ENCODE assay signal across 14 mouse cellular contexts in genomic region chr9:7978502-7978901, GRCm38 (mm10). TPM values are rescaled to one million over a fixed set of nuclear protein-coding genes. Genes with fewer than 3 reads are reported as not detected.
DNase-seq lines count a peak whose midpoint lies in the region; ATAC-seq and TF ChIP-seq lines count a peak whose summit lies in the region.
"Had no signal": no experiment of that assay in that cellular context is flagged by ENCODE, and none has a peak within 500 bp of the region (broad histone marks: within the 10 kb centered on the region; RNA-seq: fewer than 3 reads in every experiment).

No protein-coding gene starts in this region.

- H3K27ac ChIP-seq in hindbrain, postnatal 0 days: no peak overlapping the region
- H3K27ac ChIP-seq in hindbrain, embryonic 16.5 days (ENCODE audit: low read depth, low read length): no peak overlapping the region
- no peak overlapping the region for H3K27ac ChIP-seq in lung, postnatal 0 days (ENCODE audit: low read length)
- no peak overlapping the region for H3K27ac ChIP-seq in stomach, postnatal 0 days (replicated peaks)
- H3K27ac ChIP-seq: intestine, embryonic 15.5 days; neural tube, embryonic 15.5 days had no signal

- H3K4me2 ChIP-seq in hindbrain, postnatal 0 days (ENCODE audit: low read depth, low read length): no peak overlapping the region
- no peak overlapping the region for H3K4me2 ChIP-seq in hindbrain, embryonic 16.5 days (ENCODE audit: low read length)
- H3K4me2 ChIP-seq in lung, postnatal 0 days (replicated peaks; ENCODE audit: low read depth, low read length): no peak overlapping the region
- no peak overlapping the region for H3K4me2 ChIP-seq in stomach, postnatal 0 days (replicated peaks; ENCODE audit: low read depth)
- H3K4me2 ChIP-seq: intestine, embryonic 15.5 days; limb, embryonic 15.5 days; neural tube, embryonic 15.5 days had no signal

- peak; percentile 33; the same call in 1 of the 2 replicates for TF ChIP-seq CTCF in hindbrain, postnatal 0 days (IDR thresholded peaks at IDR 0.05; ENCODE audit: low read depth)
- TF ChIP-seq CTCF in lung, postnatal 0 days (IDR thresholded peaks at IDR 0.05): peak; percentile 58
- TF ChIP-seq CTCF in Patski (IDR thresholded peaks at IDR 0.05): peak; percentile 75
- peak; percentile 60 for TF ChIP-seq CTCF in stomach, postnatal 0 days (IDR thresholded peaks at IDR 0.05; ENCODE audit: low read depth)

- no peak for TF ChIP-seq EP300 in lung, postnatal 0 days (IDR thresholded peaks at IDR 0.05)
- TF ChIP-seq EP300 in stomach, postnatal 0 days (optimal IDR thresholded peaks at IDR 0.05): no peak

- in situ Hi-C loops in Patski (cut with MboI; ENCODE audit: low pct_unique_long_range_greater_than_20kb): no loop called here

- CTCF ChIA-PET in Patski (lab: Charles Lee): interaction anchor here (0.9 to 1.4 kb wide), 2 partner anchors 10 to 19 kb away, joined by 3 to 5 read pairs; no protein-coding TSS in a partner anchor

- no peak overlapping the region for H3K4me3 ChIP-seq in hindbrain, postnatal 0 days (ENCODE audit: low read length)
- H3K4me3 ChIP-seq in hindbrain, embryonic 16.5 days (ENCODE audit: low read length): no peak overlapping the region
- H3K4me3 ChIP-seq in lung, postnatal 0 days (ENCODE audit: low read depth, low read length): no peak overlapping the region
- H3K4me3 ChIP-seq in stomach, postnatal 0 days (ENCODE audit: low read depth, low read length): no peak overlapping the region
- H3K4me3 ChIP-seq: intestine, embryonic 15.5 days; limb, embryonic 15.5 days; neural tube, embryonic 15.5 days had no signal

- no peaks in the 10 kb centered on the region for H3K4me1 ChIP-seq in hindbrain, postnatal 0 days (ENCODE audit: insufficient read depth, low read length)
- H3K4me1 ChIP-seq in hindbrain, embryonic 16.5 days (ENCODE audit: control insufficient read depth, insufficient read depth, low read depth, low read length): no peaks in the 10 kb centered on the region
- H3K4me1 ChIP-seq in lung, postnatal 0 days (ENCODE audit: insufficient read depth, low read depth, low read length): no peaks in the 10 kb centered on the region
- no peaks in the 10 kb centered on the region; the same call in 1 of the 2 replicates for H3K4me1 ChIP-seq in stomach, postnatal 0 days (replicated peaks; ENCODE audit: control insufficient read depth, insufficient read depth)
- H3K4me1 ChIP-seq: intestine, embryonic 15.5 days; limb, embryonic 15.5 days; neural tube, embryonic 15.5 days had no signal

- H3K36me3 ChIP-seq in hindbrain, postnatal 0 days (ENCODE audit: insufficient read depth, low read length): no peaks in the 10 kb centered on the region
- H3K36me3 ChIP-seq in hindbrain, embryonic 16.5 days (ENCODE audit: control insufficient read depth, insufficient read depth, low read length): no peaks in the 10 kb centered on the region
- H3K36me3 ChIP-seq in lung, postnatal 0 days (ENCODE audit: insufficient read depth, low read length): no peaks in the 10 kb centered on the region
- no peaks in the 10 kb centered on the region for H3K36me3 ChIP-seq in stomach, postnatal 0 days (ENCODE audit: control insufficient read depth, insufficient read depth, low read length)
- H3K36me3 ChIP-seq: neural tube, embryonic 15.5 days had no signal

- no peaks in the 10 kb centered on the region for H3K9me3 ChIP-seq in hindbrain, postnatal 0 days (ENCODE audit: low read length)
- no peaks in the 10 kb centered on the region for H3K9me3 ChIP-seq in hindbrain, embryonic 16.5 days (ENCODE audit: control insufficient read depth, low read length)
- H3K9me3 ChIP-seq in lung, postnatal 0 days (ENCODE audit: low read length): no peaks in the 10 kb centered on the region
- H3K9me3 ChIP-seq in stomach, postnatal 0 days (ENCODE audit: control insufficient read depth, low read length): no peaks in the 10 kb centered on the region
- H3K9me3 ChIP-seq: intestine, embryonic 15.5 days; limb, embryonic 15.5 days; neural tube, embryonic 15.5 days had no signal

- 94% methylated on average over 3 of the region's 3 CpGs for WGBS in hindbrain, postnatal 0 days
- WGBS in hindbrain, embryonic 16.5 days: 93% methylated on average over 3 of the region's 3 CpGs
- WGBS in lung, postnatal 0 days: 65% methylated on average over 3 of the region's 3 CpGs
- 86% methylated on average over 3 of the region's 3 CpGs for WGBS in stomach, postnatal 0 days

- no peak overlapping the region for H3K9ac ChIP-seq in hindbrain, postnatal 0 days (replicated peaks; ENCODE audit: low read length)
- H3K9ac ChIP-seq in hindbrain, embryonic 16.5 days (ENCODE audit: low read depth, low read length): no peak overlapping the region
- H3K9ac ChIP-seq in lung, postnatal 0 days (replicated peaks; ENCODE audit: low read depth): no peak overlapping the region
- H3K9ac ChIP-seq in stomach, postnatal 0 days (ENCODE audit: low read length): no peak overlapping the region
- H3K9ac ChIP-seq: intestine, embryonic 15.5 days; limb, embryonic 15.5 days; neural tube, embryonic 15.5 days had no signal

- H3K27me3 ChIP-seq in hindbrain, postnatal 0 days (ENCODE audit: insufficient read depth, low read length): no peaks in the 10 kb centered on the region
- no peaks in the 10 kb centered on the region for H3K27me3 ChIP-seq in hindbrain, embryonic 16.5 days (replicated peaks; ENCODE audit: control insufficient read depth, insufficient read depth, low read length)
- no peaks in the 10 kb centered on the region for H3K27me3 ChIP-seq in lung, postnatal 0 days (replicated peaks; ENCODE audit: insufficient read depth, low read length)
- H3K27me3 ChIP-seq in Patski: no peaks in the 10 kb centered on the region
- H3K27me3 ChIP-seq in stomach, postnatal 0 days (ENCODE audit: control insufficient read depth, insufficient read depth, low read length): no peaks in the 10 kb centered on the region
- H3K27me3 ChIP-seq: intestine, embryonic 15.5 days; limb, embryonic 15.5 days; neural tube, embryonic 15.5 days had no signal

- POLR2A ChIA-PET in Patski (lab: Charles Lee): no interaction called here

- DNase-seq in hindbrain, postnatal 0 days (ENCODE audit: low spot score): no peak
- peak; percentile 43 for DNase-seq in lung, postnatal 0 days (ENCODE audit: low spot score)
- DNase-seq in lung, postnatal 10 days: no peak
- no peak for DNase-seq in Patski (ENCODE audit: low read depth, low spot score)
- DNase-seq in stomach, postnatal 0 days (ENCODE audit: low spot score): no peak
- DNase-seq in ovary, postnatal 10 days (ENCODE audit: low spot score): no peak
- DNase-seq: cerebellum, adult 9-10 months; heart, postnatal 4 days; right cerebral cortex, postnatal 14 days; thymus, postnatal 25 days had no signal

- ATAC-seq in hindbrain, postnatal 0 days: no peak
- ATAC-seq in hindbrain, embryonic 16.5 days: no peak
- ATAC-seq in lung, postnatal 0 days: 0 out of 2 replicates have a peak, but pooled peaks have one; percentile 25
- peak; percentile 52 for ATAC-seq in Patski
- no peak for ATAC-seq in stomach, postnatal 0 days (ENCODE audit: low FRiP score, low TSS enrichment)
- ATAC-seq: intestine, embryonic 15.5 days had no signal

RNA-seq across cellular contexts. Expression of gene Yap1, which starts 25.9 kb away (rescaled TPM):
- total RNA-seq in hindbrain, postnatal 0 days (2014; rRNA removed): 10.9 and 22.2 TPM in 2 replicates
- polyA plus RNA-seq in hindbrain, postnatal 0 days (2015; fragmentation: Nextera tagmentation; extraction: Ambion mirVana): 6.3 and 6.7 TPM in 2 replicates
- 6.7 and 9.8 TPM in 2 replicates for polyA plus RNA-seq in hindbrain, embryonic 16.5 days (2015; fragmentation: Nextera tagmentation; extraction: Ambion mirVana)
- polyA plus RNA-seq in lung, postnatal 0 days (2015; fragmentation: Nextera tagmentation; extraction: Ambion mirVana): 17.0 and 19.0 TPM in 2 replicates
- polyA plus RNA-seq in Patski (2021): 80.0 TPM
- 13.6 and 16.0 TPM in 2 replicates for polyA plus RNA-seq in stomach, postnatal 0 days (2015; fragmentation: Nextera tagmentation; extraction: Ambion mirVana)

Comparison
In these comparisons a context has a peak if more than half of its experiments do, and no peak if none do; other contexts are left out.
1. ATAC-seq: peak in lung, postnatal 0 days (single experiment) and Patski (single experiment); none in hindbrain, postnatal 0 days (single experiment), hindbrain, embryonic 16.5 days (single experiment) and stomach, postnatal 0 days (single experiment).
2. Peak in every context shown above with its lines, with median percentiles within 50 percentile points of each other: CTCF ChIP-seq.